Mouse (Mus musculus): ENCODE data around the gene Tmem192.

Gene Tmem192

GRCm38 (mm10) chr8:64946820-64947697 is at the start of gene Tmem192:
Gene Tmem192, plus strand, starts transcription at chr8:64947185.
- DNase-seq (ENCODE audit: extremely low read depth, low read depth): peak; percentile 58

GRCm38 (mm10) chr8:64898710-64899109 is 48.3 kb upstream of the Tmem192 start:
- no peak for DNase-seq (ENCODE audit: extremely low read depth, low read depth)

DNA sequence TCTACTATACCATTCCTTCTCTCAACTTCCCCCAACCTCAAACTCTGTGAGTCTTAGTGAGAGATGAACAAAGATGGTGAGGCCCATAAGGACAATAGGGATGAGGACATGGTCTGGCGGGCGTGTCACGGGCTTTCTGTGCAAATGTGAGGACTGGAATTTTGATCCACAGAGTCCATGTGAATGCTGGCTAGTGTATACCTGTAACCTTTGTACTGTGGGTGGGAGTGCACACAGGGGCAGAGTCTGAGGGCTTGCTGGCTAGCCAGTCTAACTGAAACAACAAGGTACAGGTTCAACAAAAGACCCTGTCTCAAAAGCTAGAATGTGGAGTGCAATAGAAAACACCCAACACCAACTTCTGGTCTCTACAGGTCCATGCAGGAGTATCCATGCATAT is 46.3 kb upstream of the Tmem192 start:
- no peak for DNase-seq (ENCODE audit: extremely low read depth, low read depth)

DNA sequence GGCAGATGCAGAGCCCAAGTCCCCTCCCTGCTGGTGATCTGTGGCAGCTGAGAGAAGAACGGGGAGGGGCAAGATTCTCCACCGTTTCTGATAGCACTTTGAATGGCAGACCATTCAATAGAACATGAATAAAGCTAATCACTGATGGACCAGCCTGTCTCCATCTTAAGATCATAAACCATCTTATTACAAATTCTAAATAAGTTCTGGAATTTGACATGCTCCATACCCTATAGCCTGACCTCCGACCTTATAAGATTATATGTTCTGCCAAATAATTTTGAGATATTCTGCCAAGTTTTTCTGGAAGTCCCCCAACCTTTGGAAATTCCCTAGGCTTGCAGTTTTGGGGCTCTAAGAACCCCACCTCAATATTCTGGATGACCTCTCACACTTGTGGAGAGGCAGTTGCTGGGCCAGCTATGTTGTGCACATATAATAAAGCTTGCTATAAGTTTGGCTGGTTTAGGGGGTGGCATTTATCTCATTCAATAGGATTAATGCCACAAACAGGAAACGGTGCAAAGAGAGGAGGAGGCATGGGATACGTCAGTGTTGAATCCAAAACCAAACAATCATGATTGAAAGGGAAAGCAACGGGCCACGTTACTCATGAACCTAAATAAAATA is 45.3 kb upstream of the Tmem192 start:
- no peak for DNase-seq (ENCODE audit: extremely low read depth, low read depth)

GRCm38 (mm10) chr8:64902191-64902590 is 44.8 kb upstream of the Tmem192 start:
- DNase-seq (ENCODE audit: extremely low read depth, low read depth): no peak

GRCm38 (mm10) chr8:64903778-64904177 is 43.2 kb upstream of the Tmem192 start:
- no peak for DNase-seq (ENCODE audit: extremely low read depth, low read depth)

- DNase-seq (ENCODE audit: extremely low read depth, low read depth): no peak
Measured at GRCm38 (mm10) chr8:64910026-64910425, 37.0 kb upstream of the Tmem192 start.

GRCm38 (mm10) chr8:64916793-64917192 is 30.2 kb upstream of the Tmem192 start:
- no peak for DNase-seq (ENCODE audit: extremely low read depth, low read depth)

DNA sequence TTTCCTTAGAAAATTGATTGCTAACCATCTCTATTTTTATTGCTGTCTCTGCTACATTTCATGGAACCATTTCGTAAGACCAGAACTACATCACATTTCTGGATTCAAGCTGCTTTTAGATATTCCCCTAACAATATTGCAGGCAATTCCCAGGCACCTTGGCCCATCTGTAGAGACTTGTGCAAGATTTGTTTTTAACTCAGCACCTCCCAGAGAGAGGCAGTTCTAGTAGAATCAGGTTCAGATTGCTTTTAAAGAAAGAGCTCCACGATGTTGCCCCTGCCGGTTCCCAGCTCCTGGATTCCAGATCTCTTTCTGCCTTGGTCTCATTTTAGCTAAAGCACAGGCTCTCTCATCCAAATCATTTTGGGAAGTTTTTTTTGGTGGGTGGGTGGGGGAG is 23.7 kb upstream of the Tmem192 start:
- no peak for DNase-seq (ENCODE audit: extremely low read depth, low read depth)

GRCm38 (mm10) chr8:64925762-64926161 is 21.2 kb upstream of the Tmem192 start:
- DNase-seq (ENCODE audit: extremely low read depth, low read depth): no peak

- DNase-seq (ENCODE audit: extremely low read depth, low read depth): no peak
Measured at GRCm38 (mm10) chr8:64926355-64926754, 20.6 kb upstream of the Tmem192 start.

GRCm38 (mm10) chr8:64928938-64929337 is 18.0 kb upstream of the Tmem192 start:
- DNase-seq (ENCODE audit: extremely low read depth, low read depth): no peak

GRCm38 (mm10) chr8:64934997-64935396 is 12.0 kb upstream of the Tmem192 start:
- DNase-seq (ENCODE audit: extremely low read depth, low read depth): no peak

- no peak for DNase-seq (ENCODE audit: extremely low read depth, low read depth)
Measured at GRCm38 (mm10) chr8:64941019-64941418, 6.0 kb upstream of the Tmem192 start.

- peak; percentile 41 for DNase-seq (ENCODE audit: extremely low read depth, low read depth)
Measured at GRCm38 (mm10) chr8:64941495-64941894, 5.5 kb upstream of the Tmem192 start.

DNA sequence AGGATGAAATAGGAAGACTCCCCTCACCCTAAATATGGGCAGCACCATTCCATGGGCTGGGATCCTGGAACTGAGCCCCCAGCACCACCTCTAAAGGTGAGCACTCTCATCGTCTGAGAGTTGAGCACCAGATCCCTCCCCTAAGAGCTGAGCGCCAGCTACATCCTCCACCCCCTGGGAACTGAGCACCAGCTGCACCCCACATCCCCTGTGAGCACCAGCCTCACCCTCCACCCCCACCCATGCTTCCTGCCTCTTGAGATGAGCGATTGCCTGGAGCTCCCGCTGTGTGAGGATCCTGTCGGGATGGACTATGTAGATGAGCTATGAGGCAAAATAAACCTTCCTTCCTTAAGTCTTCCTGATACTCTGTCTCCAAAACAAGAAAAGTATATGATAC is 4.0 kb upstream of the Tmem192 start:
- no peak for DNase-seq (ENCODE audit: extremely low read depth, low read depth)

DNA sequence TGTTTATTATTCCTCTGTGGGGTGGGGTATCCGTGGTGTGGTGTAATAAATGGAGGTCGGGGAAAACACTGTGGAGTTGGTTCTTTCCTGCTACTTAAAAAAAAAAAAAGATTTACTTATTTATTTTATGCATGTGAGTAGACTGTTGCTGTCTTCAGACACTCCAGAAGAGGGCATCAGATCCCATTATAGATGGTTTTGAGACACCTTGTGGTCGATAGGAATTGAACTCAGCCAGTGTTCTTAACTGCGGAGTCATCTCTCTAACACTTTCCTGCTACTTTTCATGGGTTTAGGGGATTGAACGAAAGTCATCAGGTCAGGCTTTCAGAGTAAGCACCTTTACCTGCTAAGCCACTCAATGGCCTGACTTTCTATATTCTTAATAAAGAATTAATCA is 2.2 kb upstream of the Tmem192 start:
- DNase-seq (ENCODE audit: extremely low read depth, low read depth): peak; percentile 47

- peak; percentile 14 for DNase-seq (ENCODE audit: extremely low read depth, low read depth)
Measured at GRCm38 (mm10) chr8:64945606-64946005, 1.4 kb upstream of the Tmem192 start.

DNA sequence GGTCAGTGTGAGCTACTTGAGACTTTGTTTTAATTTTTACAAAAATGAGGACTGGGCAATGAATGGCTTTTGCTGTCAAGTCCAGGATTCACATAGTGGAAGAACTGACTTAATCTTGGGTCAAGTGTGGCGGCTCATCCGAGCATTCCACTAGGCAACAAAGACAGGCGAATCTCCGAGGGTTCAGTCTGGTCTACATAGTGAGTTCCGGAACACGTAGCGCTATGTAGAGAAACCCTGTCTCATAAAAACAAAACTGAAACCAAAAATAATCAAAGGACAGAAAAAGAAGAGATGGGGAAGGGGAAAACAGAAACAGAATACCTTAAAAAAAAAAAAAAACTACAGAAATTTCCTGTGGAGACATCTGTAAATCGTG is 555 bp upstream of the Tmem192 start:
- DNase-seq (ENCODE audit: extremely low read depth, low read depth): peak; percentile 22

DNA sequence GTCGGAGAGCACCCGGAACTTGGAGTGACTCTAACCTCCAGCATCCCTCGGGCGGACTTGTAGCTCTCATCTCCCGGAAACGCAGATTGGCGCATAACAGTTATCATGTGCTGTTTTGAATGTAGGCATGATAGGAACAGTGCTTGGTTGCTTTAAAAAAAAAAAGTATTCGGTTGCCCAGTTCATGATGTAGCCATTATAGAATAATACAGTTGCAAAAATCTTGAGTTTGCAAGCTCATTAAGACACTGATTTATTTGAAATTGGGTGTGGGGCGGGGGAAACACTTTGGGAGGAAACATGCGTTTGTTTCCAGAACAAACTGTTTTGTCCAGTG is 681 bp downstream of the Tmem192 start:
- DNase-seq (ENCODE audit: extremely low read depth, low read depth): no peak

- DNase-seq (ENCODE audit: extremely low read depth, low read depth): no peak
Measured at GRCm38 (mm10) chr8:64948371-64948770, 1.4 kb downstream of the Tmem192 start.

- no peak for DNase-seq (ENCODE audit: extremely low read depth, low read depth)
Measured at GRCm38 (mm10) chr8:64952101-64952500, 5.1 kb downstream of the Tmem192 start.

GRCm38 (mm10) chr8:64959025-64959424 is 12.0 kb downstream of the Tmem192 start:
- no peak for DNase-seq (ENCODE audit: extremely low read depth, low read depth)
